Mouse (Mus musculus): ENCODE data around the gene Fto.

Fto gene

GRCm38 (mm10) chr8:91498611-91499010, 185.3 kb downstream of the Fto start:
- TF ChIP-seq POU5F1 (IDR thresholded peaks at IDR 0.05; ENCODE audit: borderline replicate concordance, low read length) = no peak
- TF ChIP-seq NANOG (IDR thresholded peaks at IDR 0.05; ENCODE audit: borderline replicate concordance, low read length) = no peak
- no peak for TF ChIP-seq CTCF (conservative IDR thresholded peaks at IDR 0.05; ENCODE audit: low read length)
- H3K9me3 ChIP-seq (ENCODE audit: low read length) = no peaks in the 10 kb centered on the region

GRCm38 (mm10) chr8:91499303-91499702, 186.0 kb downstream of the Fto start:
- no peaks in the 10 kb centered on the region for H3K36me3 ChIP-seq (ENCODE audit: insufficient read depth, low read length)
- TF ChIP-seq NANOG (IDR thresholded peaks at IDR 0.05; ENCODE audit: borderline replicate concordance, low read length) (no peak), CTCF (conservative IDR thresholded peaks at IDR 0.05; ENCODE audit: low read length) (no peak), POU5F1 (IDR thresholded peaks at IDR 0.05; ENCODE audit: borderline replicate concordance, low read length) (no peak)
- H3K27me3 ChIP-seq (ENCODE audit: insufficient read depth, low read length) = no peaks in the 10 kb centered on the region
- H3K4me1 ChIP-seq (replicated peaks; ENCODE audit: low read depth, low read length) = peaks cover 55% of the 10 kb centered on the region
- H3K4me3 ChIP-seq (replicated peaks; ENCODE audit: low read length) = no peak overlapping the region
- H3K9me3 ChIP-seq (ENCODE audit: low read length) = no peaks in the 10 kb centered on the region

More at GRCm38 (mm10) chr8:91498611-91499010, 185.3 kb downstream of the Fto start:
- H3K36me3 ChIP-seq (ENCODE audit: insufficient read depth, low read length) = no peaks in the 10 kb centered on the region
- peaks cover 55% of the 10 kb centered on the region for H3K4me1 ChIP-seq (replicated peaks; ENCODE audit: low read depth, low read length)
- no peaks in the 10 kb centered on the region for H3K27me3 ChIP-seq (ENCODE audit: insufficient read depth, low read length)
- H3K4me3 ChIP-seq (replicated peaks; ENCODE audit: low read length) = no peak overlapping the region

GRCm38 (mm10) chr8:91501960-91502600, 188.8 kb downstream of the Fto start:
- Histone ChIP-seq H3K4me1 (replicated peaks; ENCODE audit: low read depth, low read length) (peaks cover 29% of the 10 kb centered on the region), H3K9me3 (ENCODE audit: low read length) (no peaks in the 10 kb centered on the region), H3K4me3 (replicated peaks; ENCODE audit: low read length) (no peak overlapping the region), H3K36me3 (ENCODE audit: insufficient read depth, low read length) (no peaks in the 10 kb centered on the region), H3K27me3 (ENCODE audit: insufficient read depth, low read length) (no peaks in the 10 kb centered on the region)
- TF ChIP-seq POU5F1 (IDR thresholded peaks at IDR 0.05; ENCODE audit: borderline replicate concordance, low read length) = no peak
- TF ChIP-seq NANOG (IDR thresholded peaks at IDR 0.05; ENCODE audit: borderline replicate concordance, low read length) = no peak
- TF ChIP-seq CTCF (conservative IDR thresholded peaks at IDR 0.05; ENCODE audit: low read length) = no peak

GRCm38 (mm10) chr8:91502791-91503190, 189.5 kb downstream of the Fto start:
- H3K4me1 ChIP-seq (replicated peaks; ENCODE audit: low read depth, low read length) = peaks cover 36% of the 10 kb centered on the region
- no peaks in the 10 kb centered on the region for H3K27me3 ChIP-seq (ENCODE audit: insufficient read depth, low read length)
- no peaks in the 10 kb centered on the region for H3K36me3 ChIP-seq (ENCODE audit: insufficient read depth, low read length)
- TF ChIP-seq CTCF (conservative IDR thresholded peaks at IDR 0.05; ENCODE audit: low read length) = no peak
- no peak for TF ChIP-seq POU5F1 (IDR thresholded peaks at IDR 0.05; ENCODE audit: borderline replicate concordance, low read length)
- no peak for TF ChIP-seq NANOG (IDR thresholded peaks at IDR 0.05; ENCODE audit: borderline replicate concordance, low read length)
- H3K9me3 ChIP-seq (ENCODE audit: low read length) = no peaks in the 10 kb centered on the region
- H3K4me3 ChIP-seq (replicated peaks; ENCODE audit: low read length) = no peak overlapping the region

GRCm38 (mm10) chr8:91504360-91504759, 191.0 kb downstream of the Fto start:
- H3K9me3 ChIP-seq (ENCODE audit: low read length) = no peaks in the 10 kb centered on the region
- no peaks in the 10 kb centered on the region for H3K27me3 ChIP-seq (ENCODE audit: insufficient read depth, low read length)
- H3K36me3 ChIP-seq (ENCODE audit: insufficient read depth, low read length) = no peaks in the 10 kb centered on the region
- H3K4me1 ChIP-seq (replicated peaks; ENCODE audit: low read depth, low read length) = peaks cover 46% of the 10 kb centered on the region
- no peak overlapping the region for H3K4me3 ChIP-seq (replicated peaks; ENCODE audit: low read length)
- TF ChIP-seq NANOG (IDR thresholded peaks at IDR 0.05; ENCODE audit: borderline replicate concordance, low read length) = no peak
- no peak for TF ChIP-seq POU5F1 (IDR thresholded peaks at IDR 0.05; ENCODE audit: borderline replicate concordance, low read length)
- TF ChIP-seq CTCF (conservative IDR thresholded peaks at IDR 0.05; ENCODE audit: low read length) = no peak

- no peaks in the 10 kb centered on the region for H3K9me3 ChIP-seq (ENCODE audit: low read length)
- no peaks in the 10 kb centered on the region for H3K36me3 ChIP-seq (ENCODE audit: insufficient read depth, low read length)
- H3K4me3 ChIP-seq (replicated peaks; ENCODE audit: low read length) = no peak overlapping the region
- no peak for TF ChIP-seq NANOG (IDR thresholded peaks at IDR 0.05; ENCODE audit: borderline replicate concordance, low read length)
- peaks cover 51% of the 10 kb centered on the region for H3K4me1 ChIP-seq (replicated peaks; ENCODE audit: low read depth, low read length)
- H3K27me3 ChIP-seq (ENCODE audit: insufficient read depth, low read length) = no peaks in the 10 kb centered on the region
Measured at GRCm38 (mm10) chr8:91504891-91505290, 191.6 kb downstream of the Fto start.

- peaks cover 57% of the 10 kb centered on the region for H3K4me1 ChIP-seq (replicated peaks; ENCODE audit: low read depth, low read length)
- no peaks in the 10 kb centered on the region for H3K27me3 ChIP-seq (ENCODE audit: insufficient read depth, low read length)
- TF ChIP-seq POU5F1 (IDR thresholded peaks at IDR 0.05; ENCODE audit: borderline replicate concordance, low read length) (no peak), CTCF (conservative IDR thresholded peaks at IDR 0.05; ENCODE audit: low read length) (no peak)
- H3K9me3 ChIP-seq (ENCODE audit: low read length) = no peaks in the 10 kb centered on the region
- H3K4me3 ChIP-seq (replicated peaks; ENCODE audit: low read length) = no peak overlapping the region
- H3K36me3 ChIP-seq (ENCODE audit: insufficient read depth, low read length) = no peaks in the 10 kb centered on the region
Measured at GRCm38 (mm10) chr8:91505411-91505954, 192.2 kb downstream of the Fto start.

GRCm38 (mm10) chr8:91505997-91506672, 192.8 kb downstream of the Fto start:
- no peak for TF ChIP-seq CTCF (conservative IDR thresholded peaks at IDR 0.05; ENCODE audit: low read length)
- no peak for TF ChIP-seq NANOG (IDR thresholded peaks at IDR 0.05; ENCODE audit: borderline replicate concordance, low read length)
- no peak for TF ChIP-seq POU5F1 (IDR thresholded peaks at IDR 0.05; ENCODE audit: borderline replicate concordance, low read length)
- H3K4me1 ChIP-seq (replicated peaks; ENCODE audit: low read depth, low read length) = peaks cover 61% of the 10 kb centered on the region
- H3K27me3 ChIP-seq (ENCODE audit: insufficient read depth, low read length) = no peaks in the 10 kb centered on the region
- no peaks in the 10 kb centered on the region for H3K36me3 ChIP-seq (ENCODE audit: insufficient read depth, low read length)
- no peaks in the 10 kb centered on the region for H3K9me3 ChIP-seq (ENCODE audit: low read length)
- no peak overlapping the region for H3K4me3 ChIP-seq (replicated peaks; ENCODE audit: low read length)
